Mouse (Mus musculus): ENCODE measurements around the gene A730071L15Rik.

- peak; percentile 99 for TF ChIP-seq FLI1 (IDR thresholded peaks at IDR 0.05; ENCODE audit: low read length)
- no peak for TF ChIP-seq GATA1 (IDR thresholded peaks at IDR 0.05; ENCODE audit: borderline replicate concordance, low read length)
Observed at GRCm38 (mm10) chr11:6200087-6200569, 299 bp downstream of the A730071L15Rik start, which contains the start of gene Nudcd3.
